Mouse (Mus musculus) hindbrain, embryonic 10.5 days (tissue): ENCODE measurements around the gene Setd1b. TPM values are rescaled to one million over a fixed set of nuclear protein-coding genes. Genes with fewer than 3 reads are reported as not detected.
A peak's percentile ranks its signal among the peaks of the same experiment; 100 is the strongest.

Source experiments
- DNase-seq: peaks from one replicate; pipeline ENCODE4 v3.0.0-alpha.2; 2017; ENCODE audit warnings: low spot score
- H3K27ac ChIP-seq: fragments of 300-500 bp; sonication (generic); 2 replicates; pipeline ENCODE4 v1.5.1; 2016; ENCODE audit warnings: mild to moderate bottlenecking, moderate library complexity
- H3K27me3 ChIP-seq: fragments of 300-500 bp; sonication (generic); 2 replicates; pipeline ENCODE4 v1.6.1; 2016; ENCODE audit warnings: mild to moderate bottlenecking; ENCODE audit not compliant: poor library complexity, insufficient read depth, severe bottlenecking
- H3K36me3 ChIP-seq: fragments of 300-500 bp; sonication (generic); 2 replicates; pipeline ENCODE4 v1.6.1; 2016; ENCODE audit warnings: mild to moderate bottlenecking, moderate library complexity
- H3K4me1 ChIP-seq: fragments of 300-500 bp; sonication (generic); replicated peaks from 2 replicates; pipeline ENCODE4 v1.6.1; 2016; ENCODE audit warnings: mild to moderate bottlenecking
- H3K4me3 ChIP-seq: fragments of 300-500 bp; sonication (generic); 2 replicates; pipeline ENCODE4 v1.5.1; 2016; ENCODE audit warnings: mild to moderate bottlenecking, moderate library complexity
- H3K9me3 ChIP-seq: fragments of 300-500 bp; sonication (generic); 2 replicates; pipeline ENCODE4 v1.6.1; 2016; ENCODE audit warnings: mild to moderate bottlenecking, moderate library complexity
- WGBS: fragments of 180-500 bp; shearing (Covaris S2); methylation state at CpG from one replicate; pipeline ENCODE4 v1.1.7; 2016; 5-methylcytosine and 5-hydroxymethylcytosine counted together
- polyA plus RNA-seq: library from polyadenylated mRNA; unstranded; fragments of >200 nt; fragmentation: Nextera tagmentation; extraction: Ambion mirVana; gene quantifications from 2 replicates; pipeline ENCODE4 v1.2.1, GENCODE M21; 2016

Setd1b gene
- polyA plus RNA-seq, 1 experiment from 2014 or later, result 9.5 TPM

GRCm38 (mm10) chr5:123130030-123130813 is 11.8 kb upstream of the Setd1b start:
- H3K4me3 ChIP-seq, result no peak overlapping the region
- H3K36me3 ChIP-seq, result peaks cover 85% of the 10 kb centered on the region
- no peak for DNase-seq
- peaks cover 46% of the 10 kb centered on the region for H3K4me1 ChIP-seq
- H3K27me3 ChIP-seq, result peaks cover 13% of the 10 kb centered on the region
- H3K27ac ChIP-seq, result no peak overlapping the region
- 93% methylated on average over 9 of the region's 9 CpGs for WGBS
- H3K9me3 ChIP-seq, result no peaks in the 10 kb centered on the region

GRCm38 (mm10) chr5:123130814-123131148 is 11.2 kb upstream of the Setd1b start:
- no peak for DNase-seq
- Histone ChIP-seq H3K9me3 (no peaks in the 10 kb centered on the region), H3K4me1 (peaks cover 52% of the 10 kb centered on the region), H3K4me3 (no peak overlapping the region), H3K27me3 (peaks cover 13% of the 10 kb centered on the region), H3K36me3 (peaks cover 85% of the 10 kb centered on the region), H3K27ac (no peak overlapping the region)
- 89% methylated on average over 5 of the region's 5 CpGs for WGBS

GRCm38 (mm10) chr5:123132308-123133071 is 9.5 kb upstream of the Setd1b start, which contains the start of gene Rhof:
TSS of gene Rhof (minus strand) at chr5:123132692.
- peaks cover 85% of the 10 kb centered on the region for H3K36me3 ChIP-seq
- H3K4me3 ChIP-seq, result peak within 1 kb of the TSS; percentile 92
- peaks cover 69% of the 10 kb centered on the region for H3K4me1 ChIP-seq
- H3K27ac ChIP-seq, result peak within 1 kb of the TSS; percentile 100
- peaks cover 13% of the 10 kb centered on the region for H3K27me3 ChIP-seq
- WGBS, result 2% methylated on average over 44 of the region's 44 CpGs
- peak; percentile 81 for DNase-seq
- no peaks in the 10 kb centered on the region for H3K9me3 ChIP-seq

- Histone ChIP-seq H3K4me1 (peaks cover 76% of the 10 kb centered on the region), H3K36me3 (peaks cover 78% of the 10 kb centered on the region)
- WGBS, result 19% methylated on average over 18 of the region's 18 CpGs
These were observed 8.8 kb upstream of the Setd1b start for GRCm38 (mm10) chr5:123133083-123133783.

GRCm38 (mm10) chr5:123133784-123134143 is 8.2 kb upstream of the Setd1b start:
- H3K36me3 ChIP-seq, result peaks cover 73% of the 10 kb centered on the region

More at GRCm38 (mm10) chr5:123133083-123133783, 8.8 kb upstream of the Setd1b start:
- Histone ChIP-seq H3K9me3 (no peaks in the 10 kb centered on the region), H3K4me3 (peak overlapping the region; percentile 92; the same call in 1 of the 2 replicates), H3K27me3 (peaks cover 13% of the 10 kb centered on the region), H3K27ac (peak overlapping the region; percentile 100; the same call in 1 of the 2 replicates)
- peak; percentile 90 for DNase-seq

GRCm38 (mm10) chr5:123134186-123134874 is 7.7 kb upstream of the Setd1b start:
- Histone ChIP-seq H3K27me3 (peaks cover 13% of the 10 kb centered on the region), H3K27ac (peak overlapping the region; percentile 100), H3K36me3 (peaks cover 67% of the 10 kb centered on the region), H3K4me1 (peaks cover 76% of the 10 kb centered on the region), H3K9me3 (no peaks in the 10 kb centered on the region), H3K4me3 (peak overlapping the region; percentile 92)
- DNase-seq, result no peak
- WGBS, result 36% methylated on average over 13 of the region's 13 CpGs

More at GRCm38 (mm10) chr5:123133784-123134143, 8.2 kb upstream of the Setd1b start:
- WGBS, result 23% methylated on average over 7 of the region's 7 CpGs
- Histone ChIP-seq H3K27me3 (peaks cover 13% of the 10 kb centered on the region), H3K27ac (peak overlapping the region; percentile 100), H3K9me3 (no peaks in the 10 kb centered on the region), H3K4me1 (peaks cover 77% of the 10 kb centered on the region), H3K4me3 (peak overlapping the region; percentile 92)
- no peak for DNase-seq

- peak overlapping the region; percentile 100 for H3K27ac ChIP-seq
- H3K4me1 ChIP-seq, result peaks cover 76% of the 10 kb centered on the region
- peaks cover 61% of the 10 kb centered on the region for H3K36me3 ChIP-seq
- peak overlapping the region; percentile 92 for H3K4me3 ChIP-seq
- no peak for DNase-seq
- H3K9me3 ChIP-seq, result no peaks in the 10 kb centered on the region
- WGBS, result 23% methylated on average over 8 of the region's 8 CpGs
- H3K27me3 ChIP-seq, result peaks cover 13% of the 10 kb centered on the region
These were observed 7.1 kb upstream of the Setd1b start for GRCm38 (mm10) chr5:123134875-123135382.

GRCm38 (mm10) chr5:123135471-123136360 is 6.3 kb upstream of the Setd1b start:
- 4% methylated on average over 30 of the region's 30 CpGs for WGBS
- H3K27me3 ChIP-seq, result peaks cover 10% of the 10 kb centered on the region
- peak overlapping the region; percentile 92 for H3K4me3 ChIP-seq
- no peaks in the 10 kb centered on the region for H3K9me3 ChIP-seq
- peaks cover 54% of the 10 kb centered on the region for H3K36me3 ChIP-seq
- H3K4me1 ChIP-seq, result peaks cover 76% of the 10 kb centered on the region
- peak; percentile 58 for DNase-seq
- H3K27ac ChIP-seq, result peak overlapping the region; percentile 100

- Histone ChIP-seq H3K4me1 (peaks cover 73% of the 10 kb centered on the region), H3K36me3 (peaks cover 48% of the 10 kb centered on the region)
These were observed 5.5 kb upstream of the Setd1b start for GRCm38 (mm10) chr5:123136361-123137043.

GRCm38 (mm10) chr5:123137044-123137909 is 4.7 kb upstream of the Setd1b start:
- DNase-seq, result peak; percentile 84
- 1% methylated on average over 20 of the region's 20 CpGs for WGBS
- H3K4me3 ChIP-seq, result peak overlapping the region; percentile 92
- no peaks in the 10 kb centered on the region for H3K27me3 ChIP-seq
- peaks cover 73% of the 10 kb centered on the region for H3K4me1 ChIP-seq
- H3K27ac ChIP-seq, result peak overlapping the region; percentile 100
- H3K36me3 ChIP-seq, result peaks cover 44% of the 10 kb centered on the region
- H3K9me3 ChIP-seq, result no peaks in the 10 kb centered on the region

More at GRCm38 (mm10) chr5:123136361-123137043, 5.5 kb upstream of the Setd1b start:
- under 1% methylated on average over 13 of the region's 13 CpGs for WGBS
- H3K27me3 ChIP-seq, result peaks cover 4% of the 10 kb centered on the region
- H3K9me3 ChIP-seq, result no peaks in the 10 kb centered on the region
- DNase-seq, result peak; percentile 78
- peak overlapping the region; percentile 100 for H3K27ac ChIP-seq
- H3K4me3 ChIP-seq, result peak overlapping the region; percentile 92
